Mouse (Mus musculus) heart, embryonic 12.5 days (tissue): ENCODE data around the gene Hnrnpul1. TPM values are rescaled to one million over a fixed set of nuclear protein-coding genes. Genes with fewer than 3 reads are reported as not detected.

Experiments
- ATAC-seq: fragments of 200-750 bp; cut with Nextera tagmentation; 2 replicates; pipeline ENCODE4 v1.8.0; 2017; ENCODE audit warnings: moderate TSS enrichment, moderate library complexity; ENCODE audit not compliant: insufficient number of reproducible peaks, low FRiP score
- H3K27ac ChIP-seq: fragments of 300-500 bp; sonication (generic); 2 replicates; pipeline ENCODE4 v1.5.1; 2016; ENCODE audit warnings: mild to moderate bottlenecking, moderate library complexity; ENCODE audit not compliant: poor library complexity, severe bottlenecking
- H3K27me3 ChIP-seq: fragments of 300-500 bp; sonication (generic); replicated peaks from 2 replicates; pipeline ENCODE4 v1.6.1; 2016; ENCODE audit warnings: mild to moderate bottlenecking, moderate library complexity
- H3K36me3 ChIP-seq: fragments of 300-500 bp; sonication (generic); 2 replicates; pipeline ENCODE4 v1.6.1; 2016; ENCODE audit warnings: mild to moderate bottlenecking, moderate library complexity
- H3K4me1 ChIP-seq: fragments of 300-500 bp; sonication (generic); replicated peaks from 2 replicates; pipeline ENCODE4 v1.6.1; 2016; ENCODE audit warnings: mild to moderate bottlenecking
- H3K4me2 ChIP-seq: fragments of 300-500 bp; sonication (generic); 2 replicates; pipeline ENCODE4 v1.6.1; 2016; ENCODE audit warnings: mild to moderate bottlenecking, moderate library complexity
- H3K4me3 ChIP-seq: fragments of 300-500 bp; sonication (generic); 2 replicates; pipeline ENCODE4 v1.5.1; 2016; ENCODE audit warnings: mild to moderate bottlenecking
- H3K9ac ChIP-seq: fragments of 300-500 bp; sonication (generic); 2 replicates; pipeline ENCODE4 v1.6.1; 2016; ENCODE audit warnings: mild to moderate bottlenecking, moderate library complexity
- H3K9me3 ChIP-seq: fragments of 300-500 bp; sonication (generic); replicated peaks from 2 replicates; pipeline ENCODE4 v1.6.1; 2016; ENCODE audit warnings: mild to moderate bottlenecking, moderate library complexity
- WGBS: fragments of 180-500 bp; shearing (Covaris S2); methylation state at CpG from one replicate; pipeline ENCODE4 v1.1.7; 2016; 5-methylcytosine and 5-hydroxymethylcytosine counted together
- polyA plus RNA-seq: library from polyadenylated mRNA; unstranded; fragments of >200 nt; fragmentation: Nextera tagmentation; extraction: Ambion mirVana; gene quantifications from 2 replicates; pipeline ENCODE4 v1.2.1, GENCODE M21; 2016

The Hnrnpul1 gene
- polyA plus RNA-seq, 1 experiment from 2014 or later: 57.0 TPM

GRCm38 (mm10) chr7:25706578-25707170, 47.9 kb downstream of the Hnrnpul1 start:
- H3K9me3 ChIP-seq: peaks cover 7% of the 10 kb centered on the region; the same call in 1 of the 2 replicates
- peaks cover 8% of the 10 kb centered on the region for H3K36me3 ChIP-seq
- no peaks in the 10 kb centered on the region for H3K27me3 ChIP-seq
- H3K4me2 ChIP-seq: no peak overlapping the region
- H3K9ac ChIP-seq: no peak overlapping the region
- WGBS: 38% methylated on average over 7 of the region's 7 CpGs
- peaks cover 73% of the 10 kb centered on the region for H3K4me1 ChIP-seq
- no peak overlapping the region for H3K4me3 ChIP-seq
- H3K27ac ChIP-seq: peak overlapping the region; percentile 62
- no peak for ATAC-seq

- H3K4me1 ChIP-seq: peaks cover 65% of the 10 kb centered on the region
- no peak for ATAC-seq
- WGBS: 48% methylated on average over 6 of the region's 6 CpGs
These were observed 48.7 kb downstream of the Hnrnpul1 start for GRCm38 (mm10) chr7:25705801-25706251.

GRCm38 (mm10) chr7:25704716-25705364, 49.7 kb downstream of the Hnrnpul1 start:
- H3K4me2 ChIP-seq: peak overlapping the region; percentile 71
- no peak overlapping the region for H3K27ac ChIP-seq
- ATAC-seq: 0 out of 2 replicates have a peak, but pooled peaks have one; percentile 21
- H3K4me3 ChIP-seq: peak overlapping the region; percentile 35
- WGBS: 18% methylated on average over 30 of the region's 37 CpGs
- H3K9ac ChIP-seq: 0 out of 2 replicates have a peak overlapping the region, but pooled peaks have one; percentile 5
- no peaks in the 10 kb centered on the region for H3K27me3 ChIP-seq
- peaks cover 55% of the 10 kb centered on the region for H3K4me1 ChIP-seq
- H3K9me3 ChIP-seq: peaks cover 10% of the 10 kb centered on the region; the same call in 1 of the 2 replicates
- peaks cover 24% of the 10 kb centered on the region for H3K36me3 ChIP-seq

More at GRCm38 (mm10) chr7:25705801-25706251, 48.7 kb downstream of the Hnrnpul1 start:
- Histone ChIP-seq H3K27ac (peak overlapping the region; percentile 62), H3K4me3 (no peak overlapping the region), H3K9me3 (peaks cover 10% of the 10 kb centered on the region; the same call in 1 of the 2 replicates), H3K36me3 (peaks cover 16% of the 10 kb centered on the region), H3K9ac (no peak overlapping the region), H3K27me3 (no peaks in the 10 kb centered on the region), H3K4me2 (no peak overlapping the region)

DNA sequence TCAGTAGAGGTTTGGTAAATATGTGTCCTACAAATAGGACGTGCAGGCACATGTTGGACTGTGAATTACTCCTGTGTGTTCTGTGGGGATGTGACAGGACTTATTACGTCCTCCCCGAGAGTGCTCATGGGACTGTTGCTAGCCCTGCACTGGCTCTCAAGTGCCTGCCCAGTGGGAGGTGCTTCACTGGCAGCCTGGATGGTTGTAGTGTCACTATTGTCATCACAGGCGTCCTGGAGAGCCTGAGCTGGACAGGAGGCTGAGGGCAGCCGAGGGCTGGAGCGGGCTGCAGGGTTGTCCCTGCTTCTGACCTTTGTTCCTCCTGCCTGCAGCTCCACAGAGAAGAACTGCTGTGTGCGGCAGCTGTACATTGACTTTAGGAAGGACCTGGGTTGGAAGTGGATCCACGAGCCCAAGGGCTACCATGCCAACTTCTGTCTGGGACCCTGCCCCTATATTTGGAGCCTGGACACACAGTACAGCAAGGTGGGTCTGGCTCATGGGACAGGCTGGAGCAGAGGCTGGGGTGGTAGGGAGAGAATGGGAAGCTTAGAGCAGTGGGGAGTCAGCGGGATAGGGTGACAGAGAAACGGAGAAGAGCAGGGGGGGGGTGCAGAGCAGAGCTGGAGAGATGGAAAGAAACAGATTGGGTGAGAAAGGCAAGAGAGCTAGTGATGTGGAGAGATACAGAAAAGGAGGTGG, 50.6 kb downstream of the Hnrnpul1 start:
- peak overlapping the region; percentile 20; the same call in 1 of the 2 replicates for H3K9ac ChIP-seq
- peaks cover 27% of the 10 kb centered on the region for H3K36me3 ChIP-seq
- H3K27ac ChIP-seq: no peak overlapping the region
- H3K4me3 ChIP-seq: no peak overlapping the region
- no peaks in the 10 kb centered on the region for H3K27me3 ChIP-seq
- WGBS: 25% methylated on average over 10 of the region's 10 CpGs
- H3K4me2 ChIP-seq: peak overlapping the region; percentile 71
- 0 out of 2 replicates have a peak, but pooled peaks have one; percentile 10 for ATAC-seq
- peaks cover 10% of the 10 kb centered on the region; the same call in 1 of the 2 replicates for H3K9me3 ChIP-seq
- H3K4me1 ChIP-seq: peaks cover 51% of the 10 kb centered on the region

DNA sequence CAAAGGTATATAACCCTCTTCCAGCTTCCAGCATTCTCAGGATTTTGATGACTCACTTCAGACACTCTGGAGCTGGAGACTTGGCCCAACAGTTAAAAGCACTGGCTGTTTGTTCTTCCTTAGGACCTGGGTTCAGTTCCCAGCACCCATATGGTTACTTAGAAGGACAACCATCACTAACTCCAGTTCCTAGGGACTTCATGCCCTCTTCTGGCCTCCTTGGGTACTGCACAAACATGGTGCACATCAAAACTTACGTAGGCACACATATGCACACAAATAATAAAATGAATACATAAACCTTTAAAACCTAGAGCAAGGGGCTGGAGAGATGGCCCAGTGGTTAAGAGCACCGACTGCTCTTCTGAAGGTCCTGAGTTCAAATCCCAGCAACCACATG, 52.2 kb downstream of the Hnrnpul1 start:
- Histone ChIP-seq H3K9me3 (peaks cover 10% of the 10 kb centered on the region; the same call in 1 of the 2 replicates), H3K27me3 (no peaks in the 10 kb centered on the region), H3K36me3 (peaks cover 43% of the 10 kb centered on the region), H3K4me1 (peaks cover 42% of the 10 kb centered on the region), H3K9ac (no peak overlapping the region), H3K4me3 (no peak overlapping the region), H3K27ac (no peak overlapping the region), H3K4me2 (no peak overlapping the region)
- no peak for ATAC-seq
- WGBS: 97% methylated on average over 2 of the region's 2 CpGs

DNA sequence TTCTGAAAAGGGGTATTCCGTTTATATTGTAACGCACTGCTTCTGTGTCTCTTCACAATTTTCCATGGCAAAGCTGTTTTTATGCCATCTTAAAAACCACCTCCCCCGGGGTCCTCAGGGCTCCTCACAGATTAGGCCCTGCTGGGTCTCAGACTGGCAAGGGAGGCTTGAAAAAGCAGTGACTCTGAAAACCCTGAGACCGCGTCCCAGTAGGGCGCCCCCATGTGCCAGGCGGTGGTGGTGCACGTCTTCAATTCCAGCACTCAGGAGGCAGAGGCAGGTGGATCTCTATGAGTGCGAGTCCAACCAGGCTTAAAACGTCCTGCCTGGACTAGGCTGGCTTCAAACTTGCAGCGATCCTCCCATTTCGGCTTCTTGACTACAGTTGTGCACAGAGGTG, 53.8 kb downstream of the Hnrnpul1 start:
- H3K27me3 ChIP-seq: no peaks in the 10 kb centered on the region
- H3K9ac ChIP-seq: no peak overlapping the region
- H3K4me2 ChIP-seq: no peak overlapping the region
- 76% methylated on average over 12 of the region's 12 CpGs for WGBS
- H3K4me1 ChIP-seq: peaks cover 26% of the 10 kb centered on the region
- H3K9me3 ChIP-seq: peaks cover 10% of the 10 kb centered on the region; the same call in 1 of the 2 replicates
- ATAC-seq: no peak
- H3K27ac ChIP-seq: no peak overlapping the region
- peaks cover 52% of the 10 kb centered on the region for H3K36me3 ChIP-seq
- H3K4me3 ChIP-seq: no peak overlapping the region

DNA sequence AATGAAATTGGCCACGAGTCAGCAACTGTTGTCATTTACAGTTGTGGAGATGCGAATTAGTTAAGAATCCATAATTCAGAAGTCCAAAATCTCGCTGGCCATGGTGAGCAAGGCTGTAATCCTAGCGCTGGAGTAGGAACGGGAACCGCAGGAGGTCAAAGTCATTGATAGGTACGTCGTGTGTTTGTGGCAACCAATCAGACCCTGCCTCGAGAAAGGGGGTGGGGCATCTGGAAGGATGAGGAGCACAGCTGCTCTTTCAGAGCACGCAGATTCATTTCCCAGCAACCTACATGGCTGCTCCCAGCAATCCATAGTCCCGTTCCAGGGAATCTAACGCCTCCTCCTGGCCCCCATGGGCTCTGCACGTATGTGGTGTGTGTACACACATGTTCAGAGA, 54.7 kb downstream of the Hnrnpul1 start:
- peaks cover 57% of the 10 kb centered on the region for H3K36me3 ChIP-seq

DNA sequence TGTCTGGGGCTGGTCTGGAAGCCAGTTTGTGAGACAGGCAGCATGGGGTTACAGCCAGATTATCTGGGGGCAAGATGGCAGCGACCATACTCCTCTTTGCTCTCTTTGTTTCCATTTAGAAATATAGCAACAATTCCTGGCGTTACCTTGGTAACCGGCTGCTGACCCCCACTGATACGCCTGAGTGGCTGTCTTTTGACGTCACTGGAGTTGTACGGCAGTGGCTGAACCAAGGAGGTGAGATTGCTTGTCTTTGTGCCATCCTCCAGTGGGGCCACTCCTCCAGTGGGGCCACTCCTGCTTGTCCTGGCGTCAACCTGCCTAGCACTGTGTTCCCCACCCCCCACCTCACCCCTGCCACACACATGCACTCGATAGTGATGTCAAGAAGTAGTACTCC, 60.5 kb downstream of the Hnrnpul1 start:
- H3K27ac ChIP-seq: no peak overlapping the region
- H3K36me3 ChIP-seq: peaks cover 52% of the 10 kb centered on the region
- no peaks in the 10 kb centered on the region for H3K9me3 ChIP-seq
- no peak overlapping the region for H3K4me3 ChIP-seq
- no peak overlapping the region for H3K9ac ChIP-seq
- peaks cover 8% of the 10 kb centered on the region for H3K4me1 ChIP-seq
- WGBS: 72% methylated on average over 8 of the region's 8 CpGs
- H3K4me2 ChIP-seq: no peak overlapping the region
- no peak for ATAC-seq
- H3K27me3 ChIP-seq: no peaks in the 10 kb centered on the region

More for the DNA sequence above, 54.7 kb downstream of the Hnrnpul1 start:
- H3K9ac ChIP-seq: no peak overlapping the region
- ATAC-seq: no peak
- no peaks in the 10 kb centered on the region for H3K27me3 ChIP-seq
- peaks cover 17% of the 10 kb centered on the region for H3K4me1 ChIP-seq
- H3K9me3 ChIP-seq: peaks cover 10% of the 10 kb centered on the region; the same call in 1 of the 2 replicates
- no peak overlapping the region for H3K27ac ChIP-seq
- no peak overlapping the region for H3K4me3 ChIP-seq
- 65% methylated on average over 13 of the region's 13 CpGs for WGBS
- H3K4me2 ChIP-seq: no peak overlapping the region

- Histone ChIP-seq H3K27ac (peak overlapping the region; percentile 45; the same call in 1 of the 2 replicates), H3K4me3 (peak overlapping the region; percentile 59), H3K36me3 (peaks cover 22% of the 10 kb centered on the region), H3K9me3 (no peaks in the 10 kb centered on the region), H3K4me1 (peaks cover 19% of the 10 kb centered on the region), H3K4me2 (peak overlapping the region; percentile 89), H3K9ac (no peak overlapping the region), H3K27me3 (no peaks in the 10 kb centered on the region; the same call in 1 of the 2 replicates)
- WGBS: 29% methylated on average over 5 of the region's 5 CpGs
- no peak for ATAC-seq
These were observed 64.5 kb downstream of the Hnrnpul1 start for GRCm38 (mm10) chr7:25690051-25690450.

GRCm38 (mm10) chr7:25689603-25690021, 64.9 kb downstream of the Hnrnpul1 start:
- peak overlapping the region; percentile 59 for H3K4me3 ChIP-seq
- peak overlapping the region; percentile 71; the same call in 1 of the 2 replicates for H3K9ac ChIP-seq
- no peaks in the 10 kb centered on the region for H3K9me3 ChIP-seq
- H3K4me2 ChIP-seq: peak overlapping the region; percentile 89
- H3K4me1 ChIP-seq: peaks cover 19% of the 10 kb centered on the region
- ATAC-seq: no peak
- WGBS: 5% methylated on average over 12 of the region's 12 CpGs
- peaks cover 20% of the 10 kb centered on the region for H3K36me3 ChIP-seq
- H3K27ac ChIP-seq: peak overlapping the region; percentile 45; the same call in 1 of the 2 replicates
- no peaks in the 10 kb centered on the region; the same call in 1 of the 2 replicates for H3K27me3 ChIP-seq
